Mouse (Mus musculus): ENCODE data around the gene Mipol1. TPM values are rescaled to one million over a fixed set of nuclear protein-coding genes. Genes with fewer than 3 reads are reported as not detected.

Gene Mipol1
- polyA plus RNA-seq (2015; fragmentation: Nextera tagmentation; extraction: Ambion mirVana), result 3.8 and 4.5 TPM in 2 replicates

GRCm38 (mm10) chr12:57230192-57230706 is at the start of gene Mipol1, which contains the start of gene Prps1l3:
Gene Mipol1, plus strand, starts transcription at chr12:57230427.
Gene Prps1l3, plus strand, starts transcription at chr12:57230412.
- under 1% methylated on average over 52 of the region's 58 CpGs for WGBS
- ATAC-seq, result peak; percentile 98

GRCm38 (mm10) chr12:57184401-57185147 is 45.7 kb upstream of the Mipol1 start:
- Histone ChIP-seq H3K27me3 (ENCODE audit: control insufficient read depth, insufficient read depth, low read depth, low read length) (no peaks in the 10 kb centered on the region), H3K9me3 (replicated peaks; ENCODE audit: control insufficient read depth, low read length, poor library complexity, severe bottlenecking) (no peaks in the 10 kb centered on the region), H3K4me1 (ENCODE audit: control insufficient read depth, insufficient read depth, low read length) (no peaks in the 10 kb centered on the region), H3K4me3 (ENCODE audit: low read depth, low read length) (no peak overlapping the region), H3K9ac (ENCODE audit: low read depth, low read length) (no peak overlapping the region), H3K4me2 (ENCODE audit: low read length) (no peak overlapping the region), H3K36me3 (ENCODE audit: control insufficient read depth, insufficient read depth, low read length) (no peaks in the 10 kb centered on the region), H3K27ac (ENCODE audit: low read length) (no peak overlapping the region)
- WGBS, result 53% methylated on average over 2 of the region's 2 CpGs
- ATAC-seq, result no peak

More at GRCm38 (mm10) chr12:57230192-57230706, at the start of gene Mipol1, which contains the start of gene Prps1l3:
- Histone ChIP-seq H3K4me3 (ENCODE audit: low read depth, low read length) (peak within 1 kb of the TSS; percentile 92), H3K36me3 (ENCODE audit: control insufficient read depth, insufficient read depth, low read length) (no peaks in the 10 kb centered on the region), H3K9ac (ENCODE audit: low read depth, low read length) (peak within 1 kb of the TSS; percentile 85), H3K4me1 (ENCODE audit: control insufficient read depth, insufficient read depth, low read length) (peaks cover 6% of the 10 kb centered on the region; the same call in 1 of the 2 replicates), H3K27me3 (ENCODE audit: control insufficient read depth, insufficient read depth, low read depth, low read length) (no peaks in the 10 kb centered on the region), H3K27ac (ENCODE audit: low read length) (peak within 1 kb of the TSS; percentile 77), H3K4me2 (ENCODE audit: low read length) (peak within 1 kb of the TSS; percentile 82), H3K9me3 (replicated peaks; ENCODE audit: control insufficient read depth, low read length, poor library complexity, severe bottlenecking) (no peaks in the 10 kb centered on the region)

DNA sequence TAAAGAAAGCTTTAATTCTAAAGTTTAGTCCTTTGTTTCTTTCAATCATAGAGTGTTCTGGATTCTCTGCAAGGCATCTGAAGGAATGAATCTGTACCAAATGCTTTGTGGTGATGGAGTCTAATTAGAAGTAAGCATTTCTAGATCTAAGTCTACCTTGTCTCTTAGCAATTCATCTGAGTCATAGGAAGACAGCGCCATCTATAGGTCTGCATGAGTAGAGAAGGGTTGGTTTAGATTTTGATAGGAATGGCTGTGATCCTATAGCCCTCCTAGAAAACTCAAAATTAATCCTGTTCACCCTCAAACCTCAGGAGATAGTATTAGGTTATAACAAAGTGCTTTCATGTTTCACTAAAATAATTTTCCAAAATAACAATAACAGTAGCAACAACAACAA is 44.8 kb upstream of the Mipol1 start:
- Histone ChIP-seq H3K4me2 (ENCODE audit: low read length) (no peak overlapping the region), H3K27me3 (ENCODE audit: control insufficient read depth, insufficient read depth, low read depth, low read length) (no peaks in the 10 kb centered on the region), H3K4me1 (ENCODE audit: control insufficient read depth, insufficient read depth, low read length) (no peaks in the 10 kb centered on the region), H3K27ac (ENCODE audit: low read length) (no peak overlapping the region), H3K9me3 (replicated peaks; ENCODE audit: control insufficient read depth, low read length, poor library complexity, severe bottlenecking) (no peaks in the 10 kb centered on the region), H3K36me3 (ENCODE audit: control insufficient read depth, insufficient read depth, low read length) (no peaks in the 10 kb centered on the region), H3K4me3 (ENCODE audit: low read depth, low read length) (no peak overlapping the region), H3K9ac (ENCODE audit: low read depth, low read length) (no peak overlapping the region)
- 0% methylated on average over 1 of the region's 1 CpGs for WGBS
- ATAC-seq, result no peak

DNA sequence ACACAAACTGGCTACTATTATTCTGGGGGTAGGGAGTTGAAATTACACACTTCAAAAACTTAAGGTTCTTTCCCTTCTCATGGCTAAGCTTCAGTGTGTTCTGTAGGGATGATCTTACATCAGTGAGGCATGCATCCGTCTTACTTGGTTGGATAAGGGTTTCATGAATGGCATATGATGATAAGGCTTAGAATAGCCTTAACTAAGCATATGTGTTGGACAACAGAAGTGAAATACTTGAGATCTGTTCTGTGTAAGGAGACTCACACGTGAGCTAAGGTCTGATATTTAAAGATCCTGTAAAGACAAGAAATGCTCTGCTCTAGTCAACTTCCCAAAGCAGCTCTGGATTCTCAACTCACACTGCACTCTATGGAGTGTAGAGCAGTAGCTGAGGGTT is 44.1 kb upstream of the Mipol1 start:
- H3K4me3 ChIP-seq (ENCODE audit: low read depth, low read length), result no peak overlapping the region
- 75% methylated on average over 2 of the region's 2 CpGs for WGBS
- no peak overlapping the region for H3K9ac ChIP-seq (ENCODE audit: low read depth, low read length)
- no peaks in the 10 kb centered on the region for H3K27me3 ChIP-seq (ENCODE audit: control insufficient read depth, insufficient read depth, low read depth, low read length)
- no peak overlapping the region for H3K4me2 ChIP-seq (ENCODE audit: low read length)
- H3K36me3 ChIP-seq (ENCODE audit: control insufficient read depth, insufficient read depth, low read length), result no peaks in the 10 kb centered on the region
- H3K9me3 ChIP-seq (replicated peaks; ENCODE audit: control insufficient read depth, low read length, poor library complexity, severe bottlenecking), result no peaks in the 10 kb centered on the region
- H3K27ac ChIP-seq (ENCODE audit: low read length), result no peak overlapping the region
- no peaks in the 10 kb centered on the region for H3K4me1 ChIP-seq (ENCODE audit: control insufficient read depth, insufficient read depth, low read length)
- ATAC-seq, result no peak

- WGBS, result 93% methylated on average over 4 of the region's 4 CpGs
Measured at GRCm38 (mm10) chr12:57187032-57187431, 43.2 kb upstream of the Mipol1 start.

GRCm38 (mm10) chr12:57194609-57195008 is 35.6 kb upstream of the Mipol1 start:
- no peaks in the 10 kb centered on the region for H3K36me3 ChIP-seq (ENCODE audit: control insufficient read depth, insufficient read depth, low read length)

More at GRCm38 (mm10) chr12:57187032-57187431, 43.2 kb upstream of the Mipol1 start:
- no peak overlapping the region for H3K27ac ChIP-seq (ENCODE audit: low read length)
- H3K4me1 ChIP-seq (ENCODE audit: control insufficient read depth, insufficient read depth, low read length), result no peaks in the 10 kb centered on the region
- H3K27me3 ChIP-seq (ENCODE audit: control insufficient read depth, insufficient read depth, low read depth, low read length), result no peaks in the 10 kb centered on the region
- no peak overlapping the region for H3K9ac ChIP-seq (ENCODE audit: low read depth, low read length)
- H3K9me3 ChIP-seq (replicated peaks; ENCODE audit: control insufficient read depth, low read length, poor library complexity, severe bottlenecking), result no peaks in the 10 kb centered on the region
- H3K36me3 ChIP-seq (ENCODE audit: control insufficient read depth, insufficient read depth, low read length), result no peaks in the 10 kb centered on the region
- H3K4me2 ChIP-seq (ENCODE audit: low read length), result no peak overlapping the region
- no peak overlapping the region for H3K4me3 ChIP-seq (ENCODE audit: low read depth, low read length)
- no peak for ATAC-seq

GRCm38 (mm10) chr12:57196286-57196607 is 34.0 kb upstream of the Mipol1 start:
- Histone ChIP-seq H3K27ac (ENCODE audit: low read length) (no peak overlapping the region), H3K9me3 (replicated peaks; ENCODE audit: control insufficient read depth, low read length, poor library complexity, severe bottlenecking) (no peaks in the 10 kb centered on the region), H3K27me3 (ENCODE audit: control insufficient read depth, insufficient read depth, low read depth, low read length) (peaks cover 8% of the 10 kb centered on the region), H3K36me3 (ENCODE audit: control insufficient read depth, insufficient read depth, low read length) (no peaks in the 10 kb centered on the region), H3K4me3 (ENCODE audit: low read depth, low read length) (peak overlapping the region; percentile 44), H3K4me2 (ENCODE audit: low read length) (peak overlapping the region; percentile 93), H3K4me1 (ENCODE audit: control insufficient read depth, insufficient read depth, low read length) (peaks cover 6% of the 10 kb centered on the region; the same call in 1 of the 2 replicates), H3K9ac (ENCODE audit: low read depth, low read length) (no peak overlapping the region; the same call in 1 of the 2 replicates)
- ATAC-seq, result no peak
- WGBS, result 2% methylated on average over 8 of the region's 8 CpGs

More at GRCm38 (mm10) chr12:57194609-57195008, 35.6 kb upstream of the Mipol1 start:
- no peak for ATAC-seq
- Histone ChIP-seq H3K9ac (ENCODE audit: low read depth, low read length) (no peak overlapping the region), H3K4me1 (ENCODE audit: control insufficient read depth, insufficient read depth, low read length) (peaks cover 6% of the 10 kb centered on the region; the same call in 1 of the 2 replicates), H3K4me3 (ENCODE audit: low read depth, low read length) (no peak overlapping the region), H3K27ac (ENCODE audit: low read length) (no peak overlapping the region), H3K9me3 (replicated peaks; ENCODE audit: control insufficient read depth, low read length, poor library complexity, severe bottlenecking) (no peaks in the 10 kb centered on the region), H3K4me2 (ENCODE audit: low read length) (no peak overlapping the region), H3K27me3 (ENCODE audit: control insufficient read depth, insufficient read depth, low read depth, low read length) (peaks cover 8% of the 10 kb centered on the region)
- WGBS, result 43% methylated on average over 3 of the region's 3 CpGs

DNA sequence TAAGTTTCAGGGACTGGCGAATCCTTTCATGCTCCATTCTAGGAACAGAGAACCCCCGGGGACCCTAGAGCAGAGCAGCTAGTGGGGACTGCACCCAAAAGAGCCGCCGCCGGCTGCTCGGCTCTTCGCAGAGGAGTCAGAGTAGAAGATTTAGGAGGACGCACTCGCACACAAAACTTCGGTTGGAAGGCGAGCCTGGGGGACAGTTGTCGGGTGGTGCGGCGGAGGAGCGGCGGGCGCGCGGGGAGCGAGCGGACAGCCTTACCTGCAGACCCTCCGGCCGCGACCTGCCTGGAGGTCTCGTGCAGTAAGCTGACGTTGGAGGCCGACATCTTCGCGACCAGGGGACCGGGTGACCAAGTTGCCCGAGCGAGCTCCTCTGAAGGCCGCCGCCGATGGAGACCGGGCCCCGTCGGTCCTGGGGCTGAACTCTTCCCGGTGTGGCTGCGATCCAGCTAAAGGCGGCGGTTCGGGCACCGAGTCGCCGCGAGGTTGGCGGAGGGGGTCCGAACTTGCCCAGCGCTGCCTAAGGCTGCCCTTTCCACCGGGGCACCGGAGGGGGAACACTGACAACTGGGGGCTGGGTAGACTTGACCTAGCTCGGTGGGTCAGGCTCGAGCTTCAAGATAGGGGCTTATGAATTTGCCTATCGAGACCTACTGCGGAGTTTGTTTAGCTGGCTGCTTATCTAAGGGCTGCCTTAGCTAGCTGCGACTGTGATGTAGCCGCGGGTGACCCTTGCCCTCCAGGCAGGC is 33.4 kb upstream of the Mipol1 start:
- H3K36me3 ChIP-seq (ENCODE audit: control insufficient read depth, insufficient read depth, low read length), result no peaks in the 10 kb centered on the region
- H3K27ac ChIP-seq (ENCODE audit: low read length), result no peak overlapping the region
- peak; percentile 58; the same call in 1 of the 2 replicates for ATAC-seq
- H3K9ac ChIP-seq (ENCODE audit: low read depth, low read length), result peak overlapping the region; percentile 56
- H3K4me1 ChIP-seq (ENCODE audit: control insufficient read depth, insufficient read depth, low read length), result peaks cover 6% of the 10 kb centered on the region; the same call in 1 of the 2 replicates
- H3K9me3 ChIP-seq (replicated peaks; ENCODE audit: control insufficient read depth, low read length, poor library complexity, severe bottlenecking), result no peaks in the 10 kb centered on the region
- H3K4me2 ChIP-seq (ENCODE audit: low read length), result peak overlapping the region; percentile 93
- peak overlapping the region; percentile 44 for H3K4me3 ChIP-seq (ENCODE audit: low read depth, low read length)
- WGBS, result under 1% methylated on average over 59 of the region's 59 CpGs
- peaks cover 8% of the 10 kb centered on the region for H3K27me3 ChIP-seq (ENCODE audit: control insufficient read depth, insufficient read depth, low read depth, low read length)

All from midbrain, embryonic 16.5 days (tissue).